Mouse (Mus musculus): ENCODE measurements around the gene Itprid2. TPM values are rescaled to one million over a fixed set of nuclear protein-coding genes. Genes with fewer than 3 reads are reported as not detected.
"Not testable (repeated sequence)": the region's sequence is repeated elsewhere in the genome, so short reads cannot be mapped to it uniquely, and the experiment has no call there.

The Itprid2 gene
- total RNA-seq (2021), result 10 to 100 TPM; 15.0 to 17.0 TPM
- long read RNA-seq, experiment 1, full-length matches to known transcripts, result 12 of 23 reads
- long read RNA-seq, experiment 1, partial matches to known transcripts, result 6 of 23 reads
- long read RNA-seq, experiment 1, other reads (novel, unspliced or antisense), result 5 of 23 reads
- long read RNA-seq, experiment 2, full-length matches to known transcripts, result 9 of 15 reads
- long read RNA-seq, experiment 2, partial matches to known transcripts, result 3 of 15 reads
- long read RNA-seq, experiment 2, other reads (novel, unspliced or antisense), result 3 of 15 reads

- peak; percentile 99 for DNase-seq
Measured at GRCm38 (mm10) chr2:79634528-79635400, at the start of gene Itprid2. Gene Itprid2 (plus strand): TSS chr2:79635352.

- DNase-seq, result no peak
Measured at GRCm38 (mm10) chr2:79596177-79596576, 39.0 kb upstream of the Itprid2 start.

GRCm38 (mm10) chr2:79597090-79597489, 38.1 kb upstream of the Itprid2 start:
- no peak for DNase-seq

GRCm38 (mm10) chr2:79601109-79601508, 34.0 kb upstream of the Itprid2 start:
- DNase-seq, result not testable (repeated sequence)

GRCm38 (mm10) chr2:79601691-79602116, 33.4 kb upstream of the Itprid2 start:
- DNase-seq, result no peak

GRCm38 (mm10) chr2:79602306-79602705, 32.8 kb upstream of the Itprid2 start:
- no peak for DNase-seq

- no peak for DNase-seq
Measured at GRCm38 (mm10) chr2:79603363-79603762, 31.8 kb upstream of the Itprid2 start.

GRCm38 (mm10) chr2:79606033-79606432, 29.1 kb upstream of the Itprid2 start:
- DNase-seq, result no peak

GRCm38 (mm10) chr2:79607181-79607580, 28.0 kb upstream of the Itprid2 start:
- DNase-seq, result no peak

- DNase-seq, result no peak
Measured at GRCm38 (mm10) chr2:79608301-79609074, 26.7 kb upstream of the Itprid2 start.

- no peak for DNase-seq
Measured at GRCm38 (mm10) chr2:79610894-79611293, 24.3 kb upstream of the Itprid2 start.

- no peak for DNase-seq
Measured at GRCm38 (mm10) chr2:79618145-79618544, 17.0 kb upstream of the Itprid2 start.

GRCm38 (mm10) chr2:79618614-79619568, 16.3 kb upstream of the Itprid2 start:
- DNase-seq, result no peak

GRCm38 (mm10) chr2:79623256-79623655, 11.9 kb upstream of the Itprid2 start:
- DNase-seq, result no peak

GRCm38 (mm10) chr2:79627624-79628023, 7.5 kb upstream of the Itprid2 start:
- DNase-seq, result no peak

- no peak for DNase-seq
Measured at GRCm38 (mm10) chr2:79630231-79630630, 4.9 kb upstream of the Itprid2 start.

- DNase-seq, result peak; percentile 73
Measured at GRCm38 (mm10) chr2:79635426-79636291, 507 bp downstream of the Itprid2 start.

- no peak for DNase-seq
Measured at GRCm38 (mm10) chr2:79638924-79639323, 3.8 kb downstream of the Itprid2 start.

GRCm38 (mm10) chr2:79646237-79646688, 11.1 kb downstream of the Itprid2 start:
- DNase-seq, result peak; percentile 55

- DNase-seq, result no peak
Measured at GRCm38 (mm10) chr2:79647094-79647493, 11.9 kb downstream of the Itprid2 start.

All from gastrocnemius, postnatal 10 days (tissue).